Mouse (Mus musculus): ENCODE results near the gene Uhmk1. TPM values are rescaled to one million over a fixed set of nuclear protein-coding genes. Genes with fewer than 3 reads are reported as not detected.

Gene Uhmk1
- polyA plus RNA-seq, 1 experiment from 2014 or later = 4.6 TPM

DNA sequence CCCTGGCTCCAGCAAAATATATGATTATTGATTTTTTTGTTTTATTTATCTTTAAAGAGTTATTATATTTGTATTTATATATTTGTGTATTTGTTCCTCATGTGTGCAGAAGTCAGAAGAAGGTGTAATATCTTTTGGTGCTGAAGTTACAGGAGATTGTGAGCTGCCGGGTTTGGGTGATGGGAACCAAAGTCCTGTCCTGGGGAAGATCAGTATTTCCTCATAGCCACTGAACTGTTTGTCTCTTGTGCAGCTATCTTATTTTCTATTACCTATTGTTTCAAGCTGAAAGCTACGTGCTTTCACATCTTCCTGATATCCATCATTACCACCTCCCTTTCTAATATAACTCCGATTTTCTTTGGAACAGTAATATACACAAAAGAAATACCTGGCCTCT, 393 bp upstream of the Uhmk1 start:
- ATAC-seq (replicated peaks; ENCODE audit: extremely low read depth, insufficient read depth, low FRiP score) = no peak
- peak overlapping the region; percentile 89 for H3K27ac ChIP-seq (ENCODE audit: low read length)

GRCm38 (mm10) chr1:170214383-170214756, 827 bp downstream of the Uhmk1 start:
- no peak for ATAC-seq (replicated peaks; ENCODE audit: extremely low read depth, insufficient read depth, low FRiP score)

More for the DNA sequence above, 393 bp upstream of the Uhmk1 start:
- WGBS = 65% methylated on average over 3 of the region's 3 CpGs
- peak overlapping the region; percentile 87 for H3K4me2 ChIP-seq (ENCODE audit: low read depth, low read length)
- peaks cover 11% of the 10 kb centered on the region for H3K36me3 ChIP-seq (ENCODE audit: control insufficient read depth, insufficient read depth)
- no peaks in the 10 kb centered on the region for H3K27me3 ChIP-seq (ENCODE audit: control insufficient read depth, insufficient read depth, low read length)
- H3K9me3 ChIP-seq (replicated peaks; ENCODE audit: control insufficient read depth, low read length) = no peaks in the 10 kb centered on the region
- no peak overlapping the region for H3K9ac ChIP-seq (ENCODE audit: low read length)
- H3K4me3 ChIP-seq (ENCODE audit: low read length) = peak overlapping the region; percentile 87
- peaks cover 4% of the 10 kb centered on the region; the same call in 1 of the 2 replicates for H3K4me1 ChIP-seq (ENCODE audit: control insufficient read depth, insufficient read depth, low read length)

DNA sequence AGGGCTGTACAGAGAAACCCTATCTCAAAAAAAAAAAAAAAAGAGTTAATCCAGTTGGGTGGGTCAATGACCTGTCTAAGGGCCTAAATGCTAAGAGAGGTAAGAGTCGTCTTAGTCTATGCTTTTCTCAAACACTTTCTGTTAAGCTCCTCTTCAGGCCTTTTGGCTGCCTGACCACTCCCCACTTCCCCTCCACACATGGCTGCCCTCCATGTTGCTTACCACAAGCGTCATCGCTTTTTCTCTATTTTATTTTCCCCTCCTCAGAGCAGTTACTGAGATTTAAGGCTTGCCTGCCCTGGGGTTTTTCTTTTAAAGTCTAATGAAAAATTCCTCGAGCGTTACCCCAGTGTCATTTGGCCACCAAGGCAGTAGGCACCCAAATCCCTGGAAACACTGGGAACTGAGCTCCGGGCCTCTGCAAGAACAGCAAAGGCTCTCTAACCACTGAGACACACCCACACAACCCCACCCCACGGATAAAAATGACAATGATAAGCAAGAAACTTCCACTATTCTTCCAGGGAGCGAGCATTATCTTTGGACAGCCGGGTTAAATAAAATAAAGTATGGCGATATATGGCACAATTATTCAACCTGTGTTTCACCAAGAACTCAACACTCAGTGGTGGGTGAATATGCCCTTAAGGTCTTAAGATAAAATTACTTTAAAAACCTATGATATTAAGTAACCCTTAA, 1.9 kb downstream of the Uhmk1 start:
- Histone ChIP-seq H3K4me3 (ENCODE audit: low read length) (no peak overlapping the region), H3K27me3 (ENCODE audit: control insufficient read depth, insufficient read depth, low read length) (no peaks in the 10 kb centered on the region), H3K4me2 (ENCODE audit: low read depth, low read length) (no peak overlapping the region), H3K9ac (ENCODE audit: low read length) (no peak overlapping the region), H3K4me1 (ENCODE audit: control insufficient read depth, insufficient read depth, low read length) (peaks cover 4% of the 10 kb centered on the region; the same call in 1 of the 2 replicates), H3K36me3 (ENCODE audit: control insufficient read depth, insufficient read depth) (peaks cover 23% of the 10 kb centered on the region), H3K9me3 (replicated peaks; ENCODE audit: control insufficient read depth, low read length) (no peaks in the 10 kb centered on the region), H3K27ac (ENCODE audit: low read length) (no peak overlapping the region)
- WGBS = 90% methylated on average over 10 of the region's 10 CpGs
- ATAC-seq (replicated peaks; ENCODE audit: extremely low read depth, insufficient read depth, low FRiP score) = no peak

More at GRCm38 (mm10) chr1:170214383-170214756, 827 bp downstream of the Uhmk1 start:
- Histone ChIP-seq H3K36me3 (ENCODE audit: control insufficient read depth, insufficient read depth) (peaks cover 16% of the 10 kb centered on the region), H3K27me3 (ENCODE audit: control insufficient read depth, insufficient read depth, low read length) (no peaks in the 10 kb centered on the region), H3K9ac (ENCODE audit: low read length) (peak overlapping the region; percentile 94), H3K27ac (ENCODE audit: low read length) (peak overlapping the region; percentile 89), H3K4me3 (ENCODE audit: low read length) (peak overlapping the region; percentile 87), H3K4me1 (ENCODE audit: control insufficient read depth, insufficient read depth, low read length) (peaks cover 4% of the 10 kb centered on the region; the same call in 1 of the 2 replicates), H3K9me3 (replicated peaks; ENCODE audit: control insufficient read depth, low read length) (no peaks in the 10 kb centered on the region), H3K4me2 (ENCODE audit: low read depth, low read length) (peak overlapping the region; percentile 87)
- 22% methylated on average over 7 of the region's 7 CpGs for WGBS

DNA sequence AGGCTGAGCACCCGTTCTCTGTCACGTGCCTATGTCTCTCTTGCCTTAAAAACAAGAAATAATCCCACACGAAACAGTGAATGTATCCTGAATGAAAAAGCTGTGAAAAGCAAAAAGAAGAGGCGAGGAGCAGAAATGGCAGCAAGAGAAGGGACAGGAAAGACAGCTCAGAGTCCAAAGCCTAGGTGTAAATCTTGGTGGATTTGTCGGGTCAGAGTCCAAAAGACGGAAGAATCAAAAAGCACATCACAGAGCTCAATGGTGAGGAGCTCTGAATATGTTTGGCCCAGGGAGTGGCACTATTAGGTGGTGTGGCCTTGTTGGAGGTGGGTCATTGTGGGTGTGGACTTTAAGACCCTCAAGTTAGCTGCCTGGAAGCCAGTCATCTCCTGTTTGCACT, 8.8 kb downstream of the Uhmk1 start:
- no peak for ATAC-seq (replicated peaks; ENCODE audit: extremely low read depth, insufficient read depth, low FRiP score)
- Histone ChIP-seq H3K4me2 (ENCODE audit: low read depth, low read length) (no peak overlapping the region), H3K9ac (ENCODE audit: low read length) (no peak overlapping the region), H3K9me3 (replicated peaks; ENCODE audit: control insufficient read depth, low read length) (peaks cover 3% of the 10 kb centered on the region), H3K27me3 (ENCODE audit: control insufficient read depth, insufficient read depth, low read length) (no peaks in the 10 kb centered on the region), H3K4me3 (ENCODE audit: low read length) (no peak overlapping the region), H3K4me1 (ENCODE audit: control insufficient read depth, insufficient read depth, low read length) (no peaks in the 10 kb centered on the region), H3K27ac (ENCODE audit: low read length) (no peak overlapping the region), H3K36me3 (ENCODE audit: control insufficient read depth, insufficient read depth) (peaks cover 52% of the 10 kb centered on the region)
- WGBS = 91% methylated on average over 6 of the region's 6 CpGs

DNA sequence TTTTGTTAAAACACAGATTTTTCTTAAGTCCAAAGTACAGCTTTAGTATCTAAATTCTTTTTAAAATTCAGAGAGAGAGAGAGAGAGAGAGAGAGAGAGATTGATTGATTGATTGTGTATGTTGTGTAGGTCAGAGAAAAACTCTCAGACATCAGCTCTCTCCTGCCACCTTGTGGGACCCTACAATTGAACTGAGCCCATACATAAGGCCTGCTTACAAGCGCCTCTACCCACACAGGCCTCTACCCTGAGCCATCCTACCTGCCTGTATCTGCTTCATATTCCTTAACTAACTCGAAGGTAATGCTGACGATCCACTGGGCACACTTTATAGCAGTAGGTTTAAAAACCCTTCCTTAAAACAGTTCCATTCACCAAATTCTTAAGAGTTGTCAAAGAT, 14.8 kb downstream of the Uhmk1 start:
- no peaks in the 10 kb centered on the region for H3K9me3 ChIP-seq (replicated peaks; ENCODE audit: control insufficient read depth, low read length)

GRCm38 (mm10) chr1:170196211-170196610, 19.0 kb downstream of the Uhmk1 start:
- Histone ChIP-seq H3K36me3 (ENCODE audit: control insufficient read depth, insufficient read depth) (peaks cover 46% of the 10 kb centered on the region), H3K9me3 (replicated peaks; ENCODE audit: control insufficient read depth, low read length) (no peaks in the 10 kb centered on the region), H3K9ac (ENCODE audit: low read length) (no peak overlapping the region), H3K27ac (ENCODE audit: low read length) (no peak overlapping the region), H3K4me1 (ENCODE audit: control insufficient read depth, insufficient read depth, low read length) (no peaks in the 10 kb centered on the region), H3K27me3 (ENCODE audit: control insufficient read depth, insufficient read depth, low read length) (no peaks in the 10 kb centered on the region), H3K4me3 (ENCODE audit: low read length) (no peak overlapping the region), H3K4me2 (ENCODE audit: low read depth, low read length) (no peak overlapping the region)
- 95% methylated on average over 8 of the region's 8 CpGs for WGBS
- no peak for ATAC-seq (replicated peaks; ENCODE audit: extremely low read depth, insufficient read depth, low FRiP score)

More for the DNA sequence above, 14.8 kb downstream of the Uhmk1 start:
- no peak overlapping the region for H3K27ac ChIP-seq (ENCODE audit: low read length)
- H3K4me1 ChIP-seq (ENCODE audit: control insufficient read depth, insufficient read depth, low read length) = no peaks in the 10 kb centered on the region
- peaks cover 28% of the 10 kb centered on the region for H3K36me3 ChIP-seq (ENCODE audit: control insufficient read depth, insufficient read depth)
- ATAC-seq (replicated peaks; ENCODE audit: extremely low read depth, insufficient read depth, low FRiP score) = no peak
- H3K4me3 ChIP-seq (ENCODE audit: low read length) = no peak overlapping the region
- H3K9ac ChIP-seq (ENCODE audit: low read length) = no peak overlapping the region
- H3K4me2 ChIP-seq (ENCODE audit: low read depth, low read length) = no peak overlapping the region
- 72% methylated on average over 3 of the region's 3 CpGs for WGBS
- no peaks in the 10 kb centered on the region for H3K27me3 ChIP-seq (ENCODE audit: control insufficient read depth, insufficient read depth, low read length)

DNA sequence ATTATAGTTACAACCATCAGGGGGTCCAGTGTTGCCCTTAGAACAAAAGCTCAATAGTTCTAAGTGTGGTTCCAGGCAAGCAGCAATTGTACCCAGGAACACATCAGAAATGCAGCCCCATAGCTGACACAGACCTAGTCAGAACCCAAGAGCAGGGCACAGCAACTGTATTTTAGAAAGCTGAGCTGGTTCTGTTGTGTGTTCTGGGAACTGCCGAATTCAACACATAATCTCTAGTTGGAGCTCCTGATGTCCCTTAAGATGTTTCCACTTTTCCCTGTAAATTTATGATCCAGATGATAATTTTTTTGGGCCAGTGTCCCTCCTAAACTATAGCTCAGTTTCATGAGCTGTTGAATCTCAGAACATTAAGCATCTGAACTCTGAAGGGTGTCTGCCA, 23.3 kb downstream of the Uhmk1 start:
- Histone ChIP-seq H3K4me3 (ENCODE audit: low read length) (no peak overlapping the region), H3K9me3 (replicated peaks; ENCODE audit: control insufficient read depth, low read length) (no peaks in the 10 kb centered on the region), H3K4me2 (ENCODE audit: low read depth, low read length) (no peak overlapping the region), H3K36me3 (ENCODE audit: control insufficient read depth, insufficient read depth) (peaks cover 32% of the 10 kb centered on the region), H3K9ac (ENCODE audit: low read length) (no peak overlapping the region), H3K27ac (ENCODE audit: low read length) (no peak overlapping the region), H3K4me1 (ENCODE audit: control insufficient read depth, insufficient read depth, low read length) (no peaks in the 10 kb centered on the region), H3K27me3 (ENCODE audit: control insufficient read depth, insufficient read depth, low read length) (no peaks in the 10 kb centered on the region)
- ATAC-seq (replicated peaks; ENCODE audit: extremely low read depth, insufficient read depth, low FRiP score) = no peak
- WGBS = 95% methylated on average over 1 of the region's 1 CpGs

DNA sequence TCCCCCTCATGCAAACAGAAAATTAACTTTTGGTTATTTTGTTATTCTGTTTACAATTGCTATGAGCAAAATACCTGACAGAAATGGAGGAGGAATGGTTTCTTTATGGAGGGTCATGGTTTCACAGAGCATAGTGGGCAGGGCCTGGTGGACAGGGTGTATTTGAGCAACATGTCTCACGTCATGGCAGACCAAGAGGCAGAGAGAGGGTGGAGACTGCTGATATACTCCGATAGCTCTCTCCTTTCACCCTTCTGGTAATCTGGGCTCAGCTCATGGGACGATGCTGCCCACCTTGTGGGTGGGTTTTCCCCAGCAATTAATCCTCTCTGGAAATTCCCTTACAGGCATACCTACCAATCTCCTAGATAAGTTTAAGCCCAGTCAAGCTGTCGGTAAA, 25.0 kb downstream of the Uhmk1 start:
- H3K9me3 ChIP-seq (replicated peaks; ENCODE audit: control insufficient read depth, low read length) = no peaks in the 10 kb centered on the region
- H3K36me3 ChIP-seq (ENCODE audit: control insufficient read depth, insufficient read depth) = peaks cover 24% of the 10 kb centered on the region
- no peak for ATAC-seq (replicated peaks; ENCODE audit: extremely low read depth, insufficient read depth, low FRiP score)
- H3K27me3 ChIP-seq (ENCODE audit: control insufficient read depth, insufficient read depth, low read length) = no peaks in the 10 kb centered on the region
- no peak overlapping the region for H3K4me2 ChIP-seq (ENCODE audit: low read depth, low read length)
- H3K4me3 ChIP-seq (ENCODE audit: low read length) = no peak overlapping the region
- WGBS = 46% methylated on average over 4 of the region's 4 CpGs
- no peak overlapping the region for H3K27ac ChIP-seq (ENCODE audit: low read length)
- H3K4me1 ChIP-seq (ENCODE audit: control insufficient read depth, insufficient read depth, low read length) = no peaks in the 10 kb centered on the region
- H3K9ac ChIP-seq (ENCODE audit: low read length) = no peak overlapping the region

DNA sequence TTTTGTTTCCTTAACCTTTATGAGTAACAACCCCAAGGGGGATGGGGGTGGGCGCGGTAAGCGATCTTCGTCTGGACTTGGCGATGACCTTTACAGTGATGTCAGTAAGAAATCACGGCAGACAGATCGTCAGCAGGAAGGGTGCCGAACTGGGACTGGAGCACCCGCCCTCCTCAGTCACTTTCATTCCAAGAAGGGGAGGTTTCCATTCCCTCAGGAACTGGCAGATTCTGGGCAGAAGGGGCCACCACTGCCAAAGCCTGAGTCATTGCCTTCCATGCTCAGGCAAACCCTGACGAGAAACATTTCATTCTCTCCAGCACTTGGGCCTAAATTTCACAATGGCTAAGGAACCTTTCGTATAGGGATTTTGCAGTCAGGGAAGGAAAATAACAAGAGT, 26.6 kb downstream of the Uhmk1 start:
- H3K4me1 ChIP-seq (ENCODE audit: control insufficient read depth, insufficient read depth, low read length) = no peaks in the 10 kb centered on the region
- H3K9ac ChIP-seq (ENCODE audit: low read length) = no peak overlapping the region
- no peak overlapping the region for H3K27ac ChIP-seq (ENCODE audit: low read length)
- H3K4me3 ChIP-seq (ENCODE audit: low read length) = no peak overlapping the region
- no peak overlapping the region for H3K4me2 ChIP-seq (ENCODE audit: low read depth, low read length)
- H3K27me3 ChIP-seq (ENCODE audit: control insufficient read depth, insufficient read depth, low read length) = no peaks in the 10 kb centered on the region
- 56% methylated on average over 11 of the region's 11 CpGs for WGBS
- H3K36me3 ChIP-seq (ENCODE audit: control insufficient read depth, insufficient read depth) = peaks cover 12% of the 10 kb centered on the region
- ATAC-seq (replicated peaks; ENCODE audit: extremely low read depth, insufficient read depth, low FRiP score) = no peak
- H3K9me3 ChIP-seq (replicated peaks; ENCODE audit: control insufficient read depth, low read length) = no peaks in the 10 kb centered on the region

Data from heart, embryonic 16.5 days (tissue).